Mouse (Mus musculus): ENCODE measurements around the gene Papss2. TPM values are rescaled to one million over a fixed set of nuclear protein-coding genes. Genes with fewer than 3 reads are reported as not detected.
"Not testable (repeated sequence)": the region's sequence is repeated elsewhere in the genome, so short reads cannot be mapped to it uniquely, and the experiment has no call there.

Gene Papss2
- polyA plus RNA-seq, 1 experiment from 2014 or later = 1.8 TPM

GRCm38 (mm10) chr19:32688227-32688626 lies 92.6 kb downstream of the Papss2 start:
- H3K36me3 ChIP-seq = peaks cover 52% of the 10 kb centered on the region
- not testable (repeated sequence) for ATAC-seq (ENCODE audit: low read depth); H3K27me3 ChIP-seq; H3K9me3 ChIP-seq; H3K4me3 ChIP-seq; H3K9ac ChIP-seq; H3K4me2 ChIP-seq; H3K4me1 ChIP-seq (replicated peaks); H3K27ac ChIP-seq (replicated peaks)
- WGBS = 94% methylated on average over 3 of the region's 3 CpGs

GRCm38 (mm10) chr19:32689724-32690123 lies 94.1 kb downstream of the Papss2 start:
- ATAC-seq (ENCODE audit: low read depth) = no peak
- Histone ChIP-seq H3K36me3 (peaks cover 64% of the 10 kb centered on the region), H3K9me3 (no peaks in the 10 kb centered on the region), H3K4me3 (no peak overlapping the region), H3K27me3 (no peaks in the 10 kb centered on the region), H3K4me2 (no peak overlapping the region), H3K4me1 (replicated peaks) (no peaks in the 10 kb centered on the region), H3K9ac (no peak overlapping the region), H3K27ac (replicated peaks) (no peak overlapping the region)
- 86% methylated on average over 6 of the region's 6 CpGs for whole genome bisulfite sequencing

DNA sequence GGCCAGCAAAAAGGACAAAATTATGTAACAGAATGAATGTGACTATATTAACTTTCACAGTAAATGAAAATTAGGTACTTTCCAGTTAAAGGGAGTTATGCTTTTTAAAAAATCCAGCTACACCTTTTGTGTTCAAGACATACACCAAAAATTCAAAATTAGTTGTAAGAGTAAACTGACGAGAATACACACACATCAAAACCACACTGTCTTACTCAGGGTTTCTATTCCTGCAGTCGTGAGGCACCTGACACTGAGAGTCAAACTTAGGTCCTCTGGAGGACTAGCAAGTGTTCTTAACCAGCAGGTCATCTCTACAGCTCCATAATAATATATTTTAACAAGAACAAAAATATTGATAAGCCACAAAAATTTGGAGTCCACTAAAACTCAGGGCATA lies 101.1 kb downstream of the Papss2 start:
- Histone ChIP-seq H3K9ac (no peak overlapping the region), H3K4me1 (replicated peaks) (no peaks in the 10 kb centered on the region), H3K4me3 (no peak overlapping the region), H3K9me3 (no peaks in the 10 kb centered on the region), H3K27me3 (no peaks in the 10 kb centered on the region), H3K4me2 (no peak overlapping the region), H3K36me3 (peaks cover 87% of the 10 kb centered on the region), H3K27ac (replicated peaks) (no peak overlapping the region)
- no peak for ATAC-seq (ENCODE audit: low read depth)
- WGBS = 93% methylated on average over 2 of the region's 2 CpGs

- no peaks in the 10 kb centered on the region for H3K9me3 ChIP-seq
- H3K4me1 ChIP-seq (replicated peaks) = no peaks in the 10 kb centered on the region
- H3K9ac ChIP-seq = no peak overlapping the region
- no peak overlapping the region for H3K4me2 ChIP-seq
- H3K4me3 ChIP-seq = no peak overlapping the region
- H3K27ac ChIP-seq (replicated peaks) = no peak overlapping the region
- 81% methylated on average over 3 of the region's 3 CpGs for WGBS
- H3K36me3 ChIP-seq = peaks cover 83% of the 10 kb centered on the region
- no peaks in the 10 kb centered on the region for H3K27me3 ChIP-seq
- ATAC-seq (ENCODE audit: low read depth) = no peak
These were observed 106.6 kb downstream of the Papss2 start for GRCm38 (mm10) chr19:32702191-32702590.

- Histone ChIP-seq H3K27ac (replicated peaks) (no peak overlapping the region), H3K36me3 (peaks cover 28% of the 10 kb centered on the region), H3K9me3 (no peaks in the 10 kb centered on the region), H3K27me3 (no peaks in the 10 kb centered on the region), H3K4me1 (replicated peaks) (peaks cover 18% of the 10 kb centered on the region), H3K9ac (no peak overlapping the region), H3K4me2 (no peak overlapping the region), H3K4me3 (no peak overlapping the region)
- WGBS = 93% methylated on average over 5 of the region's 5 CpGs
- ATAC-seq (ENCODE audit: low read depth) = no peak
These were observed 113.4 kb downstream of the Papss2 start for GRCm38 (mm10) chr19:32708996-32709395.

GRCm38 (mm10) chr19:32710288-32710687 lies 114.7 kb downstream of the Papss2 start:
- peak overlapping the region; percentile 79; the same call in 1 of the 2 replicates for H3K4me2 ChIP-seq
- peaks cover 15% of the 10 kb centered on the region for H3K36me3 ChIP-seq
- H3K9ac ChIP-seq = no peak overlapping the region
- no peak for ATAC-seq (ENCODE audit: low read depth)
- no peak overlapping the region for H3K4me3 ChIP-seq
- H3K4me1 ChIP-seq (replicated peaks) = peaks cover 18% of the 10 kb centered on the region
- whole genome bisulfite sequencing = 73% methylated on average over 3 of the region's 3 CpGs
- no peaks in the 10 kb centered on the region for H3K27me3 ChIP-seq
- no peaks in the 10 kb centered on the region for H3K9me3 ChIP-seq
- H3K27ac ChIP-seq (replicated peaks) = no peak overlapping the region

DNA sequence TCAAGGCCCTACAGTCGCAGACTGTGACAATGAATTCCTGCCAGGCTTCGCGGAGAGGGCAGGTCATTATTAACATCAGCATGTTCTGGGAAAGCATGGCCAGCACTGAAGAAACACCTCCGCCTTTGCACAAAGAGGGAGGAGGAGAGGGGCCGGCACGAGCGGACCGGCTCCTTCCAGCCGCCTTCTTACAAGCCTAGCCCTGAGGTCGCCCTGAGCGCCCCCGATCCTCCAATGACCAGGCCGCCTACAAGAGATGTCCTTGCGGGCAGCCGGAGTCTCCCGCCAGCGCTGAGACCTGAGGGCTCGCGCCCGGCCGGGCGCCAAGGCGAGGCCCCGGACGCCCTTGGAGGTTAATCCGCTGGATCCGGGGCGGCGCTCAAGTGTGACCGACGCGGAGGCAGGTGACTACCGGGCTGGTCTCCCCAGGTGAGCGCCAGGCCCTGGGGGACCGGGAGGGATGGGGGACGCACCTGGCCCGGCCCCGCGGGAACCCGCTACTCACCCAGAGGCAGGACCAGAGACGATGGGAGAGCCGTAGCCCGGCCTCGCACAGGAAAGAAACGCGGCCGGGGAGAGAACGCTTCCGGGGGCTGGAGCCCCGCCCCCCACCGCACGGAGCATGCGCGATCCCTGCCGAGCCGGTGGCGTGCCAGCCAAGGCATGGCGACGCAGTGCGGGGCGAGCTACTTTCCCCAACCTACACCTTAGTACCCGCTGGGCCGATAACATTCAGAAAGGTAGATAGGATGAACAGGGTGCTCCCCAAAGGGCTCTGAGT lies 116.4 kb downstream of the Papss2 start:
- under 1% methylated on average over 63 of the region's 63 CpGs for WGBS
- Histone ChIP-seq H3K27me3 (no peaks in the 10 kb centered on the region), H3K9me3 (no peaks in the 10 kb centered on the region), H3K36me3 (no peaks in the 10 kb centered on the region), H3K4me1 (replicated peaks) (peaks cover 18% of the 10 kb centered on the region), H3K27ac (replicated peaks) (peak overlapping the region; percentile 95), H3K4me3 (peak overlapping the region; percentile 94), H3K4me2 (peak overlapping the region; percentile 79), H3K9ac (peak overlapping the region; percentile 96)
- ATAC-seq (ENCODE audit: low read depth) = peak; percentile 97

GRCm38 (mm10) chr19:32712588-32713042 lies 117.0 kb downstream of the Papss2 start:
- peaks cover 18% of the 10 kb centered on the region for H3K4me1 ChIP-seq (replicated peaks)
- peak overlapping the region; percentile 94 for H3K4me3 ChIP-seq
- peak; percentile 94 for ATAC-seq (ENCODE audit: low read depth)
- peak overlapping the region; percentile 79 for H3K4me2 ChIP-seq
- under 1% methylated on average over 11 of the region's 11 CpGs for WGBS
- no peaks in the 10 kb centered on the region for H3K9me3 ChIP-seq
- peak overlapping the region; percentile 95 for H3K27ac ChIP-seq (replicated peaks)
- H3K27me3 ChIP-seq = no peaks in the 10 kb centered on the region
- H3K9ac ChIP-seq = peak overlapping the region; percentile 96
- no peaks in the 10 kb centered on the region for H3K36me3 ChIP-seq

- Histone ChIP-seq H3K9me3 (no peaks in the 10 kb centered on the region), H3K27ac (replicated peaks) (no peak overlapping the region), H3K27me3 (no peaks in the 10 kb centered on the region), H3K4me1 (replicated peaks) (peaks cover 18% of the 10 kb centered on the region), H3K4me3 (no peak overlapping the region), H3K9ac (peak overlapping the region; percentile 96; the same call in 1 of the 2 replicates), H3K4me2 (no peak overlapping the region), H3K36me3 (no peaks in the 10 kb centered on the region)
- no peak for ATAC-seq (ENCODE audit: low read depth)
- 81% methylated on average over 3 of the region's 3 CpGs for WGBS
These were observed 117.9 kb downstream of the Papss2 start for GRCm38 (mm10) chr19:32713471-32713870.

DNA sequence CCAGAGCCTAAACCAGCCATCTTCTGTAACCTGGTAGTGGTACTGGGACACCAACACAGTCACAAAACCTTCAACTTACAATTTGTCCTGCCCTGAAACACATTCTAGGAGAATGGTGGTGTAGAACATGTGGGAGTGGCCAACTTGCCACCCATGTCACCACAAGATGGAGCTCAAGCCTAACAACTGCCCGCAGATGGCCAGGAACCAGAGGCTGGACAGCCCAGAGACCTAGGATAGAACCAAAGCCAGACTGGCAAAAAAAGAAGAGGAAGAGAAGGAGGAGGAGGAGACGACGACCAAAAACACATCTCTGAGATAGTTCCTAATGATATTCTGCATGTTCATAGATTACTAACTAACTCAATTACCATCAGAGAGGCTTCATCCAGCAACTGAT lies 119.6 kb downstream of the Papss2 start:
- Histone ChIP-seq H3K9ac (no peak overlapping the region), H3K4me3 (no peak overlapping the region), H3K36me3 (no peaks in the 10 kb centered on the region), H3K9me3 (no peaks in the 10 kb centered on the region), H3K4me1 (replicated peaks) (peaks cover 18% of the 10 kb centered on the region), H3K4me2 (no peak overlapping the region), H3K27me3 (no peaks in the 10 kb centered on the region), H3K27ac (replicated peaks) (no peak overlapping the region)
- 1% methylated on average over 3 of the region's 3 CpGs for WGBS
- 0 out of 2 replicates have a peak, but pooled peaks have one; percentile 36 for ATAC-seq (ENCODE audit: low read depth)

- H3K4me1 ChIP-seq (replicated peaks) = peaks cover 15% of the 10 kb centered on the region
- H3K4me2 ChIP-seq = no peak overlapping the region
- no peaks in the 10 kb centered on the region for H3K36me3 ChIP-seq
- H3K9ac ChIP-seq = no peak overlapping the region
- H3K27me3 ChIP-seq = no peaks in the 10 kb centered on the region
- no peaks in the 10 kb centered on the region for H3K9me3 ChIP-seq
- H3K27ac ChIP-seq (replicated peaks) = no peak overlapping the region
- no peak overlapping the region for H3K4me3 ChIP-seq
- no peak for ATAC-seq (ENCODE audit: low read depth)
These were observed 120.1 kb downstream of the Papss2 start for GRCm38 (mm10) chr19:32715681-32716080.
